Mouse (Mus musculus): ENCODE data around the gene Eprs. TPM values are rescaled to one million over a fixed set of nuclear protein-coding genes. Genes with fewer than 3 reads are reported as not detected.

Gene Eprs
- polyA plus RNA-seq, 1 experiment from 2014 or later = 147 TPM

DNA sequence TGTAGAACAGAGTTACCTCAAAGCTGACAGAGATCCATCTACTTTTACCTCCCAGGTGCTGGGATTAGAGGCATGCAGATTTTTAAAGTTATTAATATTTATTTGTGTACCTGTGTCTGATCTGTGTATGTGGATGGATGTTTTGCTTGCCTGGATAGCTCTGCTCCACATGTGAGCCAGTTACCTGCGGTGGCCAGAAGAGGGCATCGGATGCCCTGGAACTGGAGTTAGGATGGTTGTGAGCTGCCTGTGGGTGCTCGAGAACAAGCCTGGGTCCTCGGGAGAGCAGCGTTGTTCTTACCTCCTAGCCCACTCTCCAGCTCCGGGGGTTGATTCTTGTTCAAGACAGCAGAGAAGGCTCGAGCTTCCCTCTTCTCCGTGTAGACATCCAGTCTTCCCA is 19.4 kb upstream of the Eprs start:
- Histone ChIP-seq H3K4me2 (no peak overlapping the region), H3K27me3 (ENCODE audit: insufficient read depth, low read length) (no peaks in the 10 kb centered on the region), H3K27ac (ENCODE audit: low read depth) (no peak overlapping the region), H3K9me3 (ENCODE audit: low read depth, low read length) (no peaks in the 10 kb centered on the region), H3K4me1 (ENCODE audit: insufficient read depth) (no peaks in the 10 kb centered on the region), H3K4me3 (ENCODE audit: low read depth, low read length) (no peak overlapping the region), H3K9ac (no peak overlapping the region), H3K36me3 (ENCODE audit: insufficient read depth) (peaks cover 71% of the 10 kb centered on the region)
- ATAC-seq (ENCODE audit: insufficient read depth) = no peak
- TF ChIP-seq CTCF (IDR thresholded peaks at IDR 0.05; ENCODE audit: low read depth) = peak; percentile 40
- DNase-seq = peak; percentile 5
- WGBS = 77% methylated on average over 8 of the region's 8 CpGs

- Histone ChIP-seq H3K27ac (ENCODE audit: low read depth) (no peak overlapping the region), H3K4me1 (ENCODE audit: insufficient read depth) (no peaks in the 10 kb centered on the region), H3K4me3 (ENCODE audit: low read depth, low read length) (no peak overlapping the region), H3K27me3 (ENCODE audit: insufficient read depth, low read length) (no peaks in the 10 kb centered on the region), H3K36me3 (ENCODE audit: insufficient read depth) (peaks cover 80% of the 10 kb centered on the region), H3K9ac (no peak overlapping the region), H3K9me3 (ENCODE audit: low read depth, low read length) (no peaks in the 10 kb centered on the region), H3K4me2 (no peak overlapping the region)
- WGBS = 59% methylated on average over 10 of the region's 10 CpGs
- no peak for ATAC-seq (ENCODE audit: insufficient read depth)
- peak; percentile 23 for TF ChIP-seq CTCF (IDR thresholded peaks at IDR 0.05; ENCODE audit: low read depth)
- peak; percentile 35 for DNase-seq
Measured at GRCm38 (mm10) chr1:185346188-185346587, 16.7 kb upstream of the Eprs start.

DNA sequence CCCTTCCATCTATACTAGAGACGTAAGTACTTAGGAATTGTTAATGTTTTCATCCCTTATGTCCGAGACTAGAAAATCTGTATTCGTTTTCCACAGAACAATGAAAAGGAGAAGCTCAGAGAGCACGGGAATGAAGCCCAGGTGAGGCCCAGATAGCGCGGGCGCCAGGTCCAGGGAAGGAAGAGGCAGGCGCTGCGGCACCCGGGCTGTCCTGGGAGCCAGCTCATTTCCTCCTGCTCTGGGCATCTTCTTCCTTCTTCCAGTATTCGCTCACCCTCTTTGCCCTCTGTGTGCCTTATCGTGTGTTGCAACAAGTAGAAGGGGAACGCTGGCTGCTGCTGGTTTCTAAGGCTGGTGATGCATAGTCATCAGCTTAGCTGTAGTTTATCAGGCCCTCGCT is 13.1 kb upstream of the Eprs start:
- H3K36me3 ChIP-seq (ENCODE audit: insufficient read depth) = peaks cover 82% of the 10 kb centered on the region
- no peak for ATAC-seq (ENCODE audit: insufficient read depth)
- WGBS = 90% methylated on average over 14 of the region's 14 CpGs
- H3K9me3 ChIP-seq (ENCODE audit: low read depth, low read length) = no peaks in the 10 kb centered on the region
- no peak overlapping the region for H3K9ac ChIP-seq
- H3K27ac ChIP-seq (ENCODE audit: low read depth) = no peak overlapping the region
- H3K27me3 ChIP-seq (ENCODE audit: insufficient read depth, low read length) = no peaks in the 10 kb centered on the region
- H3K4me1 ChIP-seq (ENCODE audit: insufficient read depth) = no peaks in the 10 kb centered on the region
- DNase-seq = no peak
- TF ChIP-seq CTCF (IDR thresholded peaks at IDR 0.05; ENCODE audit: low read depth) = no peak
- no peak overlapping the region for H3K4me2 ChIP-seq
- H3K4me3 ChIP-seq (ENCODE audit: low read depth, low read length) = no peak overlapping the region

DNA sequence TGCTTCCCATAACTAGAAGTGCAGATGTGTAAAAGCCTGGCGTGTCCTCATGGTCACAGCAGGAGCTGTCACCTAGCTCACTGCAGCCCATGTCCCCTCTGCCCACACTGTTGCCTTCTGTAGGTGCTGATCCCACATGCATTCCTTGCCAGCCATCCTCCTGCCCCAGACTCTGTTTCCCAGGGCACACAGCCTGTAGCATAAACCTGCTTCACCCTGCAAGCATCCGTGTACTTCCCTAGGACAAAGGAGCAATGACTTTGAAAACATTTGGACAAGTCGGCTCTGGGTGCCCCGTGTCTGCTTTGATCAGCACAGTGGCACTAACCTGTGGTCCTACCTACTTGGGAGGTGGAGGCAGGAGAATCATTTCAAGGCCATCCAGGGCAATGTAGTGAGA is 12.2 kb upstream of the Eprs start:
- H3K4me2 ChIP-seq = no peak overlapping the region
- no peaks in the 10 kb centered on the region for H3K4me1 ChIP-seq (ENCODE audit: insufficient read depth)
- no peak overlapping the region for H3K4me3 ChIP-seq (ENCODE audit: low read depth, low read length)
- 94% methylated on average over 4 of the region's 4 CpGs for WGBS
- no peak for TF ChIP-seq CTCF (IDR thresholded peaks at IDR 0.05; ENCODE audit: low read depth)
- peaks cover 79% of the 10 kb centered on the region for H3K36me3 ChIP-seq (ENCODE audit: insufficient read depth)
- no peaks in the 10 kb centered on the region for H3K9me3 ChIP-seq (ENCODE audit: low read depth, low read length)
- H3K27ac ChIP-seq (ENCODE audit: low read depth) = no peak overlapping the region
- H3K9ac ChIP-seq = no peak overlapping the region
- no peak for DNase-seq
- no peaks in the 10 kb centered on the region for H3K27me3 ChIP-seq (ENCODE audit: insufficient read depth, low read length)
- no peak for ATAC-seq (ENCODE audit: insufficient read depth)

GRCm38 (mm10) chr1:185352151-185352550 is 10.7 kb upstream of the Eprs start:
- Histone ChIP-seq H3K27me3 (ENCODE audit: insufficient read depth, low read length) (no peaks in the 10 kb centered on the region), H3K4me1 (ENCODE audit: insufficient read depth) (no peaks in the 10 kb centered on the region), H3K9ac (no peak overlapping the region), H3K9me3 (ENCODE audit: low read depth, low read length) (no peaks in the 10 kb centered on the region), H3K36me3 (ENCODE audit: insufficient read depth) (peaks cover 72% of the 10 kb centered on the region), H3K4me3 (ENCODE audit: low read depth, low read length) (no peak overlapping the region), H3K4me2 (no peak overlapping the region), H3K27ac (ENCODE audit: low read depth) (no peak overlapping the region)
- ATAC-seq (ENCODE audit: insufficient read depth) = no peak
- no peak for DNase-seq
- WGBS = 88% methylated on average over 12 of the region's 12 CpGs
- TF ChIP-seq CTCF (IDR thresholded peaks at IDR 0.05; ENCODE audit: low read depth) = no peak

- Histone ChIP-seq H3K27ac (ENCODE audit: low read depth) (no peak overlapping the region), H3K9me3 (ENCODE audit: low read depth, low read length) (no peaks in the 10 kb centered on the region), H3K4me3 (ENCODE audit: low read depth, low read length) (no peak overlapping the region), H3K27me3 (ENCODE audit: insufficient read depth, low read length) (no peaks in the 10 kb centered on the region), H3K36me3 (ENCODE audit: insufficient read depth) (peaks cover 69% of the 10 kb centered on the region), H3K4me2 (no peak overlapping the region), H3K9ac (no peak overlapping the region), H3K4me1 (ENCODE audit: insufficient read depth) (no peaks in the 10 kb centered on the region)
- no peak for ATAC-seq (ENCODE audit: insufficient read depth)
- TF ChIP-seq CTCF (IDR thresholded peaks at IDR 0.05; ENCODE audit: low read depth) = no peak
- no peak for DNase-seq
- WGBS = 95% methylated on average over 8 of the region's 8 CpGs
Measured at GRCm38 (mm10) chr1:185353351-185353750, 9.5 kb upstream of the Eprs start.

- Histone ChIP-seq H3K4me2 (no peak overlapping the region), H3K4me3 (ENCODE audit: low read depth, low read length) (no peak overlapping the region), H3K9me3 (ENCODE audit: low read depth, low read length) (no peaks in the 10 kb centered on the region), H3K9ac (no peak overlapping the region), H3K27ac (ENCODE audit: low read depth) (no peak overlapping the region), H3K4me1 (ENCODE audit: insufficient read depth) (no peaks in the 10 kb centered on the region), H3K36me3 (ENCODE audit: insufficient read depth) (peaks cover 68% of the 10 kb centered on the region), H3K27me3 (ENCODE audit: insufficient read depth, low read length) (no peaks in the 10 kb centered on the region)
- TF ChIP-seq CTCF (IDR thresholded peaks at IDR 0.05; ENCODE audit: low read depth) = no peak
- 75% methylated on average over 4 of the region's 4 CpGs for WGBS
- DNase-seq = no peak
- no peak for ATAC-seq (ENCODE audit: insufficient read depth)
Measured at GRCm38 (mm10) chr1:185354731-185355130, 8.1 kb upstream of the Eprs start.

GRCm38 (mm10) chr1:185356246-185356645 is 6.6 kb upstream of the Eprs start:
- Histone ChIP-seq H3K36me3 (ENCODE audit: insufficient read depth) (peaks cover 55% of the 10 kb centered on the region), H3K9ac (no peak overlapping the region), H3K9me3 (ENCODE audit: low read depth, low read length) (no peaks in the 10 kb centered on the region), H3K27ac (ENCODE audit: low read depth) (no peak overlapping the region), H3K4me2 (no peak overlapping the region), H3K4me1 (ENCODE audit: insufficient read depth) (no peaks in the 10 kb centered on the region), H3K27me3 (ENCODE audit: insufficient read depth, low read length) (no peaks in the 10 kb centered on the region), H3K4me3 (ENCODE audit: low read depth, low read length) (no peak overlapping the region)
- TF ChIP-seq CTCF (IDR thresholded peaks at IDR 0.05; ENCODE audit: low read depth) = no peak
- 96% methylated on average over 8 of the region's 8 CpGs for WGBS
- ATAC-seq (ENCODE audit: insufficient read depth) (no peak), DNase-seq (no peak)

Measured in lung, embryonic 14.5 days (tissue).